Mouse (Mus musculus): Measurements from ENCODE around the gene Nkx2-5. TPM values are rescaled to one million over a fixed set of nuclear protein-coding genes. Genes with fewer than 3 reads are reported as not detected.

Nkx2-5 gene
- polyA plus RNA-seq (2012; ENCODE audit: insufficient read depth, insufficient read length, low replicate concordance, missing spikeins): not detected in 2 replicates

- WGBS: 3% methylated on average over 5 of the region's 5 CpGs
- Histone ChIP-seq H3K4me3 (ENCODE audit: insufficient read depth, low read depth, low read length) (no peak within 1 kb of the TSS), H3K4me1 (ENCODE audit: control insufficient read depth, insufficient read depth, low read length) (peaks cover 7% of the 10 kb centered on the region), H3K27ac (ENCODE audit: insufficient read depth, low read depth, low read length) (no peak within 1 kb of the TSS)
- TF ChIP-seq POLR2A (IDR thresholded peaks at IDR 0.05; ENCODE audit: insufficient read depth, low read depth, low read length): no peak
- no peak for TF ChIP-seq CTCF (IDR thresholded peaks at IDR 0.05; ENCODE audit: insufficient read depth, low read depth, low read length)
Observed at GRCm38 (mm10) chr17:26844909-26845148, at the start of gene Nkx2-5. Gene Nkx2-5, minus strand, starts transcription at chr17:26845009.

DNA sequence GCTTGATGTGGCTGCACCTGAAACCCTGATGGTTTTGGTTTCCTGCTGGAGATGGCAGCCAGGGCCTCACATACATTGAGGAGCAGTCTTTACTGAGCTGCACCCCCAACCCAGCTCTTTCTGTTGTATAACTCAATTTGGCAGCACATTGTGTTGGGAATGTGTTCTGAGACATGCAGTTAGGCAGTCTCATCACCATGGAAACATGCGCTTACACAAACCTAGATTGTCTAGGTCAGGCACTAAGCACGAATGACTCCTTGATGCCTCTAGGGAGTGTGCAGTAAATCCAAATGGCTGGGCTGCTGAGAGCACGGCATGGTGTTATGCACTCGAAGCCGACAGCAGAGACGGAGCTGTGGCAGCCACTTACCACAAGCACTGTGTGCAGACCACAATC, 49.5 kb upstream of the Nkx2-5 start:
- no peak overlapping the region for H3K27ac ChIP-seq (ENCODE audit: insufficient read depth, low read depth, low read length)
- TF ChIP-seq CTCF (IDR thresholded peaks at IDR 0.05; ENCODE audit: insufficient read depth, low read depth, low read length): no peak
- TF ChIP-seq POLR2A (IDR thresholded peaks at IDR 0.05; ENCODE audit: insufficient read depth, low read depth, low read length): no peak
- 53% methylated on average over 6 of the region's 6 CpGs for WGBS
- no peak overlapping the region for H3K4me3 ChIP-seq (ENCODE audit: insufficient read depth, low read depth, low read length)
- peaks cover 29% of the 10 kb centered on the region for H3K4me1 ChIP-seq (ENCODE audit: control insufficient read depth, insufficient read depth, low read length)

- no peak for TF ChIP-seq CTCF (IDR thresholded peaks at IDR 0.05; ENCODE audit: insufficient read depth, low read depth, low read length)
- no peak for TF ChIP-seq POLR2A (IDR thresholded peaks at IDR 0.05; ENCODE audit: insufficient read depth, low read depth, low read length)
Observed at GRCm38 (mm10) chr17:26893492-26893891, 48.7 kb upstream of the Nkx2-5 start.

GRCm38 (mm10) chr17:26892635-26893375, 48.0 kb upstream of the Nkx2-5 start:
- TF ChIP-seq POLR2A (IDR thresholded peaks at IDR 0.05; ENCODE audit: insufficient read depth, low read depth, low read length) (no peak), CTCF (IDR thresholded peaks at IDR 0.05; ENCODE audit: insufficient read depth, low read depth, low read length) (no peak)
- WGBS: 8% methylated on average over 16 of the region's 16 CpGs
- Histone ChIP-seq H3K4me3 (ENCODE audit: insufficient read depth, low read depth, low read length) (peak overlapping the region; percentile 0; the same call in 1 of the 2 replicates), H3K27ac (ENCODE audit: insufficient read depth, low read depth, low read length) (peak overlapping the region; percentile 18; the same call in 1 of the 2 replicates), H3K4me1 (ENCODE audit: control insufficient read depth, insufficient read depth, low read length) (peaks cover 29% of the 10 kb centered on the region)

More at GRCm38 (mm10) chr17:26893492-26893891, 48.7 kb upstream of the Nkx2-5 start:
- Histone ChIP-seq H3K4me3 (ENCODE audit: insufficient read depth, low read depth, low read length) (no peak overlapping the region), H3K27ac (ENCODE audit: insufficient read depth, low read depth, low read length) (no peak overlapping the region), H3K4me1 (ENCODE audit: control insufficient read depth, insufficient read depth, low read length) (peaks cover 29% of the 10 kb centered on the region)
- 46% methylated on average over 6 of the region's 6 CpGs for WGBS

DNA sequence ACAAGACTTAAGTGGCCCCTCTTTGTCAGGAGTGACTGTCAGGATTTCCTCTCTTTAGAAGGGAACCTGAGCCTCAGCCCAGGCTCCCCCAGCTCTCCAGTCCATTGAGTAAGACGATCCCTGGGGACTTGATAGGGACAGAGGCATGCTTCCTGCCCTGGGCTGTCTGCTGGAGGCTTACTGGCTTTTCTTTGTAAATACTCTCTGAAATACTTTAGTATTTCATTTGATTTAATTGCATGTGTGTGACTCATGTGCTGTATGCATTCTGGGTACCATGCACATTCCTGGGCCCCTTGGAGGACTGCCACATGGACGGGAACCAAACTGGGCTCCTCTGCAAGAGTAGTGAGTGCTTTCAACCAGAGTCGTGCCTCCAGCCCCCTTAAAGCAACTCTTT, 43.1 kb upstream of the Nkx2-5 start:
- Histone ChIP-seq H3K4me3 (ENCODE audit: insufficient read depth, low read depth, low read length) (no peak overlapping the region), H3K27ac (ENCODE audit: insufficient read depth, low read depth, low read length) (no peak overlapping the region), H3K4me1 (ENCODE audit: control insufficient read depth, insufficient read depth, low read length) (peaks cover 19% of the 10 kb centered on the region)
- TF ChIP-seq POLR2A (IDR thresholded peaks at IDR 0.05; ENCODE audit: insufficient read depth, low read depth, low read length) (no peak), CTCF (IDR thresholded peaks at IDR 0.05; ENCODE audit: insufficient read depth, low read depth, low read length) (no peak)
- 43% methylated on average over 3 of the region's 3 CpGs for WGBS

DNA sequence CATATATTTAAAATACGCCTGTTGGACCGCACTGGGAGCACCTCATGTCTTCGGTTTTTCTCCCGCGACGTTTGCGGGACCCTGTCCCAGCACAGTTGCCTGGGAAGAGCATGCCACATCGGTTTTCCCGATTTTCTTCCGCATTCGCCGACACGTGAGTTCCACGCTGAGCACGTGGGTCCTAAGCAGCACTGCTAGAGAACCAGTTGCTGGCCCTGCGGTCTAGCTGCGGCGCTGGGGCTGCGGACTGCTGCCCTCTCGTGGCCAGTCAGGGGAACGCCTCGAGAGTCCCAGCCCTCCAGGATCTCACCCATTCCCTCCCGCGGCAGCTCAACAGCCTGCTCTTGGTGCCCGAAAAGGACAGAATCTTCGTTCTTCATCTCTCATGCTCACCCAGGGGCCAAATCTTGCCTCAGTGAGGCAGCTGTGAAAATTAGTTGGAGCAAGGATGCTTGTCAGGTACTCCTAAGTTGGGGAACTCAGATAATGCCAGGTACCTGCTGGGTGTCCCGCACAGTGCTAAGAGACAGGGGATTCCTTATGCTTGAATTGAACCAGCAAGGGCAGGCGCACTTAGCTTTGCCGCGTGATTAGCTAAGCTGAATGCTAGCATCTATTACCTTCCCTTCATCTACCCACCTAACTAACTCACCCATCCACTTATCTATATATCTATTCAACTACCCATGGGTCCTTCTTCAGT, 41.4 kb upstream of the Nkx2-5 start:
- Histone ChIP-seq H3K4me1 (ENCODE audit: control insufficient read depth, insufficient read depth, low read length) (peaks cover 9% of the 10 kb centered on the region), H3K4me3 (ENCODE audit: insufficient read depth, low read depth, low read length) (peak overlapping the region; percentile 47), H3K27ac (ENCODE audit: insufficient read depth, low read depth, low read length) (no peak overlapping the region)
- 8% methylated on average over 30 of the region's 30 CpGs for WGBS
- TF ChIP-seq POLR2A (IDR thresholded peaks at IDR 0.05; ENCODE audit: insufficient read depth, low read depth, low read length) (no peak), CTCF (IDR thresholded peaks at IDR 0.05; ENCODE audit: insufficient read depth, low read depth, low read length) (peak; percentile 91)

DNA sequence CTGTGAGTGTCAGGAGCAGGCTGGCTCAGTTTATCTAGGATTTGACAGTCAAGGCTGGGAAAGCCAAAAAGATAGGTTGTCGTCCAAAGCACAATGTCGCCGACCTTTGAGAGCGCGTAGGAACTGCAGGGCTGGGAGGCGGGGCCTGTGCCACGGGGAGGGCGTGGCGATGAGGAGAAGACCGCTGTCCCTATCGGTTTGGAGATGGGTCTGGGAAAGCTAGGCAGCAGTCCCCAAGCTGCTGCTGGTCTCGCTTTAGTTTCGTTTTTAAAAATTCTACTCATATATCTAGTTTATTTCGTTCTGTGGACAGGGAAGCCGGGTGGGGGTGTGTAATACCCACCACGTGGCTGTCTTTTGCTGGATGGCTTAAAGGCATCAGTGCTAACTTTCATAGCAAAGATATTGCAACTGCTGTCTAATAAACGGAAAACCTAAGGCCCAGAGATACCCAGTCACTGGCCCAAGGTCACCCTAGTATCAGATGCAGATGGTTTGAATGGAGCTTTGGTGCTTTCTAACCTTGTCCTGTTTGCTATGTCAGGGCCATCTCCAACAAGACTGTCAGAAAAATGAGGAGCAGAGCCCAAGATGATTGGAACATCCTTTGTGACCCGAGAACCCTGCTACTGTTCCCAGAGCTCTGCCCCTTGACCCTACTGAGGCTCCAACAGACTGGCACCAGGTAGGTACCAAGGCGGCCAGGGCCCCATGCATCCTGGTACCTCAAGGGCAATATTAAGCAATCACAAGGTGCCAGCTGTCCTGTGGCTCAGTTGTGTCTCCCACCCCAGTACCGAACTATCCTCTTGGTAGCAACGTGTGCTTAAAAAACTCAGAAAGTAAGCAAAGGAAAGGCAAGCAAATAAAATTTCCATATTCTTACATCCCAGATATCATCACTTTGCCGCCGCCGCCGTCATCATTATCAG, 40.5 kb upstream of the Nkx2-5 start:
- WGBS: 19% methylated on average over 25 of the region's 25 CpGs
- Histone ChIP-seq H3K27ac (ENCODE audit: insufficient read depth, low read depth, low read length) (no peak overlapping the region), H3K4me1 (ENCODE audit: control insufficient read depth, insufficient read depth, low read length) (peaks cover 9% of the 10 kb centered on the region), H3K4me3 (ENCODE audit: insufficient read depth, low read depth, low read length) (peak overlapping the region; percentile 33)
- TF ChIP-seq CTCF (IDR thresholded peaks at IDR 0.05; ENCODE audit: insufficient read depth, low read depth, low read length) (no peak), POLR2A (IDR thresholded peaks at IDR 0.05; ENCODE audit: insufficient read depth, low read depth, low read length) (no peak)

- no peak overlapping the region for H3K4me3 ChIP-seq (ENCODE audit: insufficient read depth, low read depth, low read length)
- no peak overlapping the region for H3K27ac ChIP-seq (ENCODE audit: insufficient read depth, low read depth, low read length)
- 89% methylated on average over 6 of the region's 6 CpGs for WGBS
- peaks cover 9% of the 10 kb centered on the region for H3K4me1 ChIP-seq (ENCODE audit: control insufficient read depth, insufficient read depth, low read length)
- no peak for TF ChIP-seq POLR2A (IDR thresholded peaks at IDR 0.05; ENCODE audit: insufficient read depth, low read depth, low read length)
- TF ChIP-seq CTCF (IDR thresholded peaks at IDR 0.05; ENCODE audit: insufficient read depth, low read depth, low read length): no peak
Observed at GRCm38 (mm10) chr17:26883585-26883984, 38.8 kb upstream of the Nkx2-5 start.
